Mouse (Mus musculus) thymus, adult 2 months (tissue): ENCODE data around the gene Mxra8. TPM values are rescaled to one million over a fixed set of nuclear protein-coding genes. Genes with fewer than 3 reads are reported as not detected.

Experiments used
- DNase-seq: peaks from one replicate; pipeline ENCODE4 v3.0.0; 2021
- H3K27ac ChIP-seq: fragments of 200-500 bp; 2 replicates; pipeline ENCODE4 v1.5.1; 2012; ENCODE audit warnings: low read length, control low read depth; ENCODE audit not compliant: control insufficient read depth, insufficient read depth
- H3K27me3 ChIP-seq: fragments of 200-500 bp; 2 replicates; pipeline ENCODE4 v1.6.1; 2012; ENCODE audit warnings: mild to moderate bottlenecking, low read length, moderate library complexity, mixed read lengths; ENCODE audit not compliant: control insufficient read depth, insufficient read depth
- H3K36me3 ChIP-seq: fragments of 200-500 bp; 2 replicates; pipeline ENCODE4 v1.6.1; 2012; ENCODE audit warnings: mild to moderate bottlenecking, low read length, moderate library complexity; ENCODE audit not compliant: control insufficient read depth, insufficient read depth
- H3K4me1 ChIP-seq: fragments of 200-500 bp; replicated peaks from 2 replicates; pipeline ENCODE4 v1.6.1; 2012; ENCODE audit warnings: low read length; ENCODE audit not compliant: control insufficient read depth, insufficient read depth
- H3K4me3 ChIP-seq: fragments of 200-500 bp; 2 replicates; pipeline ENCODE4 v1.5.1; 2012; ENCODE audit warnings: mild to moderate bottlenecking, low read length, control low read depth, moderate library complexity; ENCODE audit not compliant: control insufficient read depth, insufficient read depth
- CTCF ChIP-seq: fragments of 200-500 bp; IDR thresholded peaks from 2 replicates; pipeline ENCODE4 v1.5.1; 2012; ENCODE audit warnings: mild to moderate bottlenecking, control low read depth, low read length, moderate library complexity, borderline replicate concordance; ENCODE audit not compliant: control insufficient read depth, poor library complexity, insufficient read depth; ENCODE audit errors: extremely low read depth
- POLR2A ChIP-seq: fragments of 200-500 bp; IDR thresholded peaks from 2 replicates; pipeline ENCODE4 v1.6.1; 2012; ENCODE audit warnings: mild to moderate bottlenecking, low read length, control low read depth, moderate library complexity; ENCODE audit not compliant: control insufficient read depth, poor library complexity, insufficient read depth; ENCODE audit errors: extremely low read depth
- WGBS: fragments of 180-500 bp; shearing (Covaris S2); methylation state at CpG from one replicate; pipeline ENCODE4 v1.1.7; 2018; 5-methylcytosine and 5-hydroxymethylcytosine counted together
- polyA plus RNA-seq: library from polyadenylated mRNA; depleted of rRNA; stranded (reverse); fragments of >200 nt; gene quantifications from 2 replicates; pipeline ENCODE4 v1.2.3, GENCODE M21; 2012

The Mxra8 gene
- polyA plus RNA-seq, 1 experiment, result 43.4 TPM

GRCm38 (mm10) chr4:155802741-155803339 is 36.6 kb upstream of the Mxra8 start, which contains the start of gene Mrpl20:
Gene Mrpl20, plus strand, starts transcription at chr4:155802878.
- Histone ChIP-seq H3K4me3 (peak within 1 kb of the TSS; percentile 69), H3K4me1 (peaks cover 7% of the 10 kb centered on the region), H3K36me3 (peaks cover 9% of the 10 kb centered on the region), H3K27me3 (no peaks in the 10 kb centered on the region), H3K27ac (no peak within 1 kb of the TSS)
- no peak for TF ChIP-seq POLR2A
- no peak for TF ChIP-seq CTCF
- no peak for DNase-seq
- WGBS, result 11% methylated on average over 12 of the region's 12 CpGs

- 0 out of 2 replicates have a peak, but pooled peaks have one; percentile 26 for TF ChIP-seq CTCF
- peak; percentile 78 for TF ChIP-seq POLR2A
- no peak overlapping the region for H3K27ac ChIP-seq
- peaks cover 7% of the 10 kb centered on the region for H3K4me1 ChIP-seq
- DNase-seq, result peak; percentile 97
- peaks cover 15% of the 10 kb centered on the region for H3K36me3 ChIP-seq
- under 1% methylated on average over 58 of the region's 58 CpGs for WGBS
- peak overlapping the region; percentile 69 for H3K4me3 ChIP-seq
- no peaks in the 10 kb centered on the region for H3K27me3 ChIP-seq
Measured at GRCm38 (mm10) chr4:155803340-155804041, 36.0 kb upstream of the Mxra8 start.

GRCm38 (mm10) chr4:155807841-155808240 is 31.6 kb upstream of the Mxra8 start:
- TF ChIP-seq POLR2A, result no peak
- no peak for TF ChIP-seq CTCF
- WGBS, result 99% methylated on average over 3 of the region's 3 CpGs
- peaks cover 36% of the 10 kb centered on the region for H3K36me3 ChIP-seq

GRCm38 (mm10) chr4:155811929-155812664 is 27.4 kb upstream of the Mxra8 start, which contains the start of gene Ccnl2:
Gene Ccnl2, plus strand, starts transcription at chr4:155812489.
- peaks cover 5% of the 10 kb centered on the region; the same call in 1 of the 2 replicates for H3K4me1 ChIP-seq
- peak within 1 kb of the TSS; percentile 77 for H3K4me3 ChIP-seq
- under 1% methylated on average over 60 of the region's 60 CpGs for WGBS
- TF ChIP-seq POLR2A (peak; percentile 81), CTCF (peak; percentile 74)
- no peaks in the 10 kb centered on the region for H3K27me3 ChIP-seq
- peak within 1 kb of the TSS; percentile 88 for H3K27ac ChIP-seq
- DNase-seq, result peak; percentile 90
- peaks cover 65% of the 10 kb centered on the region for H3K36me3 ChIP-seq

More at GRCm38 (mm10) chr4:155807841-155808240, 31.6 kb upstream of the Mxra8 start:
- peaks cover 4% of the 10 kb centered on the region for H3K4me1 ChIP-seq
- no peak overlapping the region for H3K27ac ChIP-seq
- DNase-seq, result no peak
- H3K4me3 ChIP-seq, result no peak overlapping the region
- no peaks in the 10 kb centered on the region for H3K27me3 ChIP-seq

GRCm38 (mm10) chr4:155812665-155813181 is 26.8 kb upstream of the Mxra8 start:
- H3K36me3 ChIP-seq, result peaks cover 67% of the 10 kb centered on the region
- under 1% methylated on average over 49 of the region's 49 CpGs for WGBS
- H3K27ac ChIP-seq, result peak overlapping the region; percentile 23
- H3K4me1 ChIP-seq, result peaks cover 5% of the 10 kb centered on the region; the same call in 1 of the 2 replicates
- DNase-seq, result peak; percentile 39
- no peak for TF ChIP-seq POLR2A
- TF ChIP-seq CTCF, result no peak
- no peaks in the 10 kb centered on the region for H3K27me3 ChIP-seq
- H3K4me3 ChIP-seq, result peak overlapping the region; percentile 77

- Histone ChIP-seq H3K4me1 (peaks cover 5% of the 10 kb centered on the region; the same call in 1 of the 2 replicates), H3K27me3 (no peaks in the 10 kb centered on the region), H3K36me3 (peaks cover 86% of the 10 kb centered on the region), H3K4me3 (no peak overlapping the region), H3K27ac (no peak overlapping the region)
- no peak for DNase-seq
- WGBS, result 92% methylated on average over 4 of the region's 4 CpGs
- TF ChIP-seq POLR2A (no peak), CTCF (no peak)
Measured at GRCm38 (mm10) chr4:155817533-155817932, 21.9 kb upstream of the Mxra8 start.
